Mouse (Mus musculus) thymus, postnatal 0 days (tissue): ENCODE results near the gene Sit1. TPM values are rescaled to one million over a fixed set of nuclear protein-coding genes. Genes with fewer than 3 reads are reported as not detected.

Experiments
- DNase-seq: peaks from one replicate; pipeline ENCODE4 v3.0.0-alpha.2; 2015; ENCODE audit warnings: low spot score
- polyA plus RNA-seq: library from polyadenylated mRNA; unstranded; fragments of >200 nt; fragmentation: Nextera tagmentation; extraction: Ambion mirVana; gene quantifications from 2 replicates; pipeline ENCODE4 v1.2.1, GENCODE M21; 2015

Gene Sit1
- polyA plus RNA-seq = 138 and 168 TPM in 2 replicates

- peak; percentile 90 for DNase-seq
These were observed at the start of gene Sit1 for GRCm38 (mm10) chr4:43483535-43484091. Gene Sit1 (minus strand): TSS chr4:43483734.

- no peak for DNase-seq
These were observed 49.7 kb upstream of the Sit1 start for GRCm38 (mm10) chr4:43533270-43533669.

GRCm38 (mm10) chr4:43530581-43530980 is 47.0 kb upstream of the Sit1 start:
- peak; percentile 75 for DNase-seq

- no peak for DNase-seq
These were observed 46.6 kb upstream of the Sit1 start for GRCm38 (mm10) chr4:43530081-43530501.

GRCm38 (mm10) chr4:43528487-43528886 is 45.0 kb upstream of the Sit1 start:
- DNase-seq = peak; percentile 48

- DNase-seq = peak; percentile 27
These were observed 44.3 kb upstream of the Sit1 start for GRCm38 (mm10) chr4:43527880-43528279.

- DNase-seq = peak; percentile 87
These were observed 36.4 kb upstream of the Sit1 start for GRCm38 (mm10) chr4:43519956-43520355.

- DNase-seq = no peak
These were observed 36.0 kb upstream of the Sit1 start for GRCm38 (mm10) chr4:43519551-43519950.

GRCm38 (mm10) chr4:43515764-43516708 is 32.5 kb upstream of the Sit1 start:
- no peak for DNase-seq

GRCm38 (mm10) chr4:43513791-43514190 is 30.3 kb upstream of the Sit1 start:
- no peak for DNase-seq

GRCm38 (mm10) chr4:43513300-43513699 is 29.8 kb upstream of the Sit1 start:
- DNase-seq = no peak

GRCm38 (mm10) chr4:43512653-43513052 is 29.1 kb upstream of the Sit1 start:
- no peak for DNase-seq

- no peak for DNase-seq
These were observed 28.3 kb upstream of the Sit1 start for GRCm38 (mm10) chr4:43511675-43512454.

GRCm38 (mm10) chr4:43509109-43509508 is 25.6 kb upstream of the Sit1 start:
- no peak for DNase-seq

GRCm38 (mm10) chr4:43508666-43508997 is 25.1 kb upstream of the Sit1 start:
- DNase-seq = peak; percentile 80

GRCm38 (mm10) chr4:43507938-43508665 is 24.6 kb upstream of the Sit1 start:
- DNase-seq = no peak

GRCm38 (mm10) chr4:43506536-43507185 is 23.1 kb upstream of the Sit1 start, which contains the start of gene Car9:
Gene Car9 (plus strand): TSS chr4:43506966.
- DNase-seq = no peak

GRCm38 (mm10) chr4:43506074-43506473 is 22.5 kb upstream of the Sit1 start:
- DNase-seq = no peak

GRCm38 (mm10) chr4:43504269-43504668 is 20.7 kb upstream of the Sit1 start:
- DNase-seq = peak; percentile 32

GRCm38 (mm10) chr4:43503506-43503905 is 20.0 kb upstream of the Sit1 start:
- DNase-seq = no peak

- no peak for DNase-seq
These were observed 19.5 kb upstream of the Sit1 start for GRCm38 (mm10) chr4:43503041-43503440.
